Mouse (Mus musculus) midbrain, embryonic 10.5 days (tissue): ENCODE measurements at regions not wholly inside any gene's neighbourhood (a gene's known extent, or its start where the extent isn't known, plus 50 kb on each side); places are given as distances from the start of the nearest gene placed in this dataset.

Experiments
- DNase-seq: peaks from one replicate; pipeline ENCODE4 v3.0.0-alpha.2; 2017; ENCODE audit warnings: low spot score
- H3K27ac ChIP-seq: fragments of 300-500 bp; sonication (generic); replicated peaks from 2 replicates; pipeline ENCODE4 v1.5.1; 2016; ENCODE audit warnings: mild to moderate bottlenecking
- H3K27me3 ChIP-seq: fragments of 300-500 bp; sonication (generic); 2 replicates; pipeline ENCODE4 v1.6.1; 2016; ENCODE audit warnings: low read depth, mild to moderate bottlenecking; ENCODE audit not compliant: poor library complexity, severe bottlenecking
- H3K36me3 ChIP-seq: fragments of 300-500 bp; sonication (generic); 2 replicates; pipeline ENCODE4 v1.6.1; 2016; ENCODE audit warnings: mild to moderate bottlenecking, moderate library complexity
- H3K4me1 ChIP-seq: fragments of 300-500 bp; sonication (generic); 2 replicates; pipeline ENCODE4 v1.6.1; 2016
- H3K4me3 ChIP-seq: fragments of 300-500 bp; sonication (generic); 2 replicates; pipeline ENCODE4 v1.5.1; 2016; ENCODE audit warnings: mild to moderate bottlenecking, moderate library complexity
- H3K9me3 ChIP-seq: fragments of 300-500 bp; sonication (generic); replicated peaks from 2 replicates; pipeline ENCODE4 v1.6.1; 2016; ENCODE audit warnings: mild to moderate bottlenecking
- WGBS: fragments of 180-500 bp; shearing (Covaris S2); methylation state at CpG from one replicate; pipeline ENCODE4 v1.1.7; 2016; 5-methylcytosine and 5-hydroxymethylcytosine counted together

DNA sequence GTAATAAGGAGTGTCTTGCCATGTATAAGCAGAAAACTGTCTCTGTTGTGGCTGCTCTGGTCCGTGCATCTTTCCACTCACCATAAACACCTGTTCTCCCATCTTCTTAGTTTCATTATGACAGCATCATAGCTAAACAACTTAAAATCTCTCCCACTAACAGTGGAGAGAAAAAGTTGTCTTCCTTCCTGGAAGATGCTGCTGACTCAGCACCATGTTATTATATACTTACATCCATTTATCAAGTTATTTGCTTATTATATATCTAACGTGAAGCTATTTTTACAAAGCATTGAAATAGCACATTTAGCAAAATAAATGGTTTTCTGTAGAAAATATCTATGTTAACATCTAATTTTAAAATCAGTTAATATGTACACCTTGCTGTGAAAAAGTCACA, 180.3 kb upstream of the Hs3st1 start:
- H3K4me1 ChIP-seq, result no peaks in the 10 kb centered on the region
- H3K36me3 ChIP-seq, result no peaks in the 10 kb centered on the region
- no peak for DNase-seq
- no peak overlapping the region for H3K27ac ChIP-seq
- H3K9me3 ChIP-seq, result no peaks in the 10 kb centered on the region
- no peaks in the 10 kb centered on the region for H3K27me3 ChIP-seq
- no peak overlapping the region for H3K4me3 ChIP-seq
- whole genome bisulfite sequencing, result 89% methylated on average over 2 of the region's 2 CpGs

DNA sequence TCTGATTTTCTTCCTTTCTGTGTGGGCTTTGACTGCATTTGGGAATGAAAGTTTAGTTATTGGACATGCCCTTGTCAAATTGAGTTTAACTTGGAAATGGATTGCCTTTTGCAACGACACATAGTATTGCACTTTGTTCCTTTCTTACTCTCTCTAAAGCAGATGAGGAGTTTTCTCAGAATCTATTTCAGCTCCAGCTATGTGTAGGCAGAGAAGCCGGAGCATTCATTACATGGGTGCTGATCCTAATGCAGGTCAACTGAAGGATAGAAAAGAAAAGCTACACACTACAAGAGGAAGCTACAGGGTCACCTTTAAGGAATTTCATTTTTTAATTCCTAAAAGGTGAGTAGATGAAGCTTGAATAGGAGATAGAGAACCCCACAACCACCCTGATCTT, 176.6 kb upstream of the Hs3st1 start:
- no peaks in the 10 kb centered on the region for H3K36me3 ChIP-seq
- no peaks in the 10 kb centered on the region for H3K27me3 ChIP-seq
- no peaks in the 10 kb centered on the region for H3K4me1 ChIP-seq
- no peaks in the 10 kb centered on the region for H3K9me3 ChIP-seq
- no peak overlapping the region for H3K4me3 ChIP-seq
- 92% methylated on average over 2 of the region's 2 CpGs for WGBS
- DNase-seq, result no peak
- H3K27ac ChIP-seq, result no peak overlapping the region

DNA sequence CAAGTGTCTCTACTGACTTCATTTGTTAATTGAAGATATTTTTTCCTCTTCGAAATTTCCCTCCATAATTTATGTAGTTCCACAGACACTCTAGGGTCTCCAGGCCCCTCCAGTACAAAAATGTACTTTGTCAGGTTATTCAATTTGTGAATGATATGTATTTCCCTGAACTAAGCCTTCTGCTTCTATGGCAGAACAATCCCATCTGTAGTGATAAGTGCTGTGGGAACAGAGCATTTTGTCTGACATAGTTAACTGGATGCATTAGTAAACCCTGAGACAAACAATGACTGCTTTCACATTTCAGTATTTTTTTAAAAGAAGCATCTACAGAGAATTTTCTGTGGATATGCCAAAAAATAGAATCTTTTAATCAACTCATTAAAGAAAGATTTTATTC, 154.1 kb upstream of the Hs3st1 start:
- no peak overlapping the region for H3K27ac ChIP-seq
- no peaks in the 10 kb centered on the region for H3K27me3 ChIP-seq
- no peaks in the 10 kb centered on the region for H3K36me3 ChIP-seq
- no peaks in the 10 kb centered on the region for H3K9me3 ChIP-seq
- no peaks in the 10 kb centered on the region for H3K4me1 ChIP-seq
- WGBS, result 90% methylated on average over 1 of the region's 1 CpGs
- DNase-seq, result no peak
- no peak overlapping the region for H3K4me3 ChIP-seq

DNA sequence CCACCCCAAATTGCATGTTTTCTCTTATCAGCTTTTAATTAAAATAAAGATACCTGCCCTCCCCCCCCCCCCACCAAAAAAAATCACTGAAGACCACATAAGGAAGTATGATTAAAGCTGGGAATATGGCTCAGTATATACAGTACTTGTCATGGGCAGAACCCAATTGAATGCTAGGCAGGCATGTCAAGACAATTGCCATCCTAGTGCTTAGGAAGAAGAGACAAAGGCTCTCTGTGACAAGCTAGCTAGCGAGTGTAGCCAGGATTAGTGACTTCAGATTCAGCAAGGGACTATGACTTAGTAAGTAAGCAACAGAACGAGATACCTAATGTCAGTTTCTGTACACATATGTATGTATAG, 116.4 kb upstream of the Hs3st1 start:
- H3K4me3 ChIP-seq, result no peak overlapping the region
- H3K36me3 ChIP-seq, result no peaks in the 10 kb centered on the region
- H3K27ac ChIP-seq, result no peak overlapping the region
- H3K4me1 ChIP-seq, result peaks cover 12% of the 10 kb centered on the region
- no peak for DNase-seq
- H3K27me3 ChIP-seq, result no peaks in the 10 kb centered on the region
- no peaks in the 10 kb centered on the region for H3K9me3 ChIP-seq
- WGBS, result 59% methylated on average over 2 of the region's 2 CpGs

DNA sequence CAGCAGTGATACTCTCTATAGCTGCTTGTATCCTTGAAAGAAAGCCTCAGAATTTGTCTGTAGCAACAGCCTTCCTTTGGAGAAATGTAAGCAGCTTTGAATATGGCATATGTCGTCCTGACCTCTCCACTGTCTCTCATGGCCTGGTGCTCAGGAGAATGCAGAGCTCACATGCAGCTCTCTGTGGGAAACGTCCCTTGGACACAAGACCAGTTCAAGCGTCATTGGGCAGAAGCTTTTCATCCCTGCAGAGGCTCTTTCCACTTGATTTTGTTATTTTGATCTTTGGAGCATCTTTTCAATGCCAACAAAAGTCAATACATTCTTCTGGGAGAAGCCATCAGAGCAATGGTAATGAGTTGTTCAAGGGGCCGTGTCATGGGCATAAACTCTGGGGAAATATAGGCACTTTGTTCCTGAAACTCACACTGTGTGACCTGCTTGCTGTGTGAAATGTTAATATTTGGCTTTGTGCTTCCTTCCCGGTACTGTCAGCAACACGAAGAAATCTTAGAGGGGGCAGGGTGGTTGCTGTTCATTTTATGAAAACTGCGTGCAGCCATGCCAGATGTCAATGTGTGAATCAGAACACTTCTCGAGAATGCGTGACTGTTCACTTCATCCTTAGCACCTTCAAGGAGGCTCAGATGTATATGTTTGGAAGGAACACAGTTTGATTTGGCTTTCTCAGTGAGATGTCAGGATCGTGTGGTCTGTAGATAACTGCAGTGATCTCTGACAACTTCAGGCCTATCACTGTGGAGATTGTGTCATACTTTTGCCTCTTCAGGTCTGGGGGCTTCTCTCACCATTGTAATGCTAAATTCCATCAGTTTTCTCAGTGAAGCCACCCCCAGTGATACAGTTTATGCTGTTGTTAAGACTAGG, 115.8 kb upstream of the Hs3st1 start:
- no peaks in the 10 kb centered on the region for H3K9me3 ChIP-seq
- H3K4me3 ChIP-seq, result no peak overlapping the region
- H3K27ac ChIP-seq, result 0 out of 2 replicates have a peak overlapping the region, but pooled peaks have one; percentile 38
- H3K27me3 ChIP-seq, result no peaks in the 10 kb centered on the region
- H3K4me1 ChIP-seq, result peaks cover 12% of the 10 kb centered on the region
- H3K36me3 ChIP-seq, result no peaks in the 10 kb centered on the region
- peak; percentile 17 for DNase-seq
- 54% methylated on average over 10 of the region's 10 CpGs for WGBS

DNA sequence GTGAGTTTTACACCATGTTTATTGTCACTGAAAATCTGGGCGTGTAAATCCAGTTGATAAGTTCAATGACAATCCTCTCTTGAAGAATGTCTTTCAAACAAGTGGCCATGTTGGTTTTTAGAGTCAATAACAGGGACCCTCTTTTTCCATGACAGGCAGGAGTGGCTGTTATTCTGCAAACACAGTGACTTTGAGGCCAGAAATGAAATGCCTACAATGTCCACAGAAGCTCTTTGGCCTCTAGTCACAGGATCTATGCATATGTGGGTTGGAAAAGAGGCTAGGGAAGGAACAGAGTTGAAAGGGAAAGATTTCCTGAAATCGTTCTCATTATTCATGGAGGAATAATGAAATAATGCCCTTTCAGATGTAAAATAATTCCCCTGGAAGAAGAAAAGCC, 101.9 kb upstream of the Hs3st1 start:
- peaks cover 11% of the 10 kb centered on the region for H3K4me1 ChIP-seq
- no peaks in the 10 kb centered on the region for H3K36me3 ChIP-seq
- no peak for DNase-seq
- H3K4me3 ChIP-seq, result no peak overlapping the region
- H3K27me3 ChIP-seq, result no peaks in the 10 kb centered on the region
- 0 out of 2 replicates have a peak overlapping the region, but pooled peaks have one; percentile 33 for H3K27ac ChIP-seq
- H3K9me3 ChIP-seq, result no peaks in the 10 kb centered on the region
- 73% methylated on average over 2 of the region's 2 CpGs for WGBS

DNA sequence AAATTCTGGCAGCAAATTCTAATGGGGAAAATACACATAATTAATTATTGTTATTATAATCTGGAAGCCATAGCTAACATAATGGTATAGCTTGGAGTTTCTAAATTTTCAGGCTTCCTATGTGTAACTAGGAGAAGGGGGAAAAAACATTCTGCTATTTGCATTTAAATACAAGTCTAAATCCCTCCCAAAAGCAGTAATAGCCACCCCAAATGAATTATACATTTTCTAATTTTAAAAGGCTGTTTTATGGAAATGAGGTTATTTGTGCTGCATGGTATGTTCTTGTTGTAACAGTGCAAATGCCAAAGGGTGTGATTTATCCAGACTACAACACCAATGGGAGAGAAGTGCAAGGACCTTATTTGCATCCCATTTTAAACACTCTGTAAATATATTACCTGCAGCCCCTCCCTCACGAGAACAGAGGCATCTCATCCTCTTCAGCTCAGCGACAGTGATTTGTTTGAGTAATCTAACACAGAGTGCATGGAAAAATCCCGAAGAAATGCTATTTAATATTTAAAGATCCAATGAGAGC, 101.4 kb upstream of the Hs3st1 start:
- Histone ChIP-seq H3K4me1 (peaks cover 11% of the 10 kb centered on the region), H3K27ac (0 out of 2 replicates have a peak overlapping the region, but pooled peaks have one; percentile 33), H3K9me3 (no peaks in the 10 kb centered on the region), H3K36me3 (no peaks in the 10 kb centered on the region), H3K27me3 (no peaks in the 10 kb centered on the region), H3K4me3 (no peak overlapping the region)
- DNase-seq, result no peak
- 81% methylated on average over 3 of the region's 3 CpGs for WGBS

DNA sequence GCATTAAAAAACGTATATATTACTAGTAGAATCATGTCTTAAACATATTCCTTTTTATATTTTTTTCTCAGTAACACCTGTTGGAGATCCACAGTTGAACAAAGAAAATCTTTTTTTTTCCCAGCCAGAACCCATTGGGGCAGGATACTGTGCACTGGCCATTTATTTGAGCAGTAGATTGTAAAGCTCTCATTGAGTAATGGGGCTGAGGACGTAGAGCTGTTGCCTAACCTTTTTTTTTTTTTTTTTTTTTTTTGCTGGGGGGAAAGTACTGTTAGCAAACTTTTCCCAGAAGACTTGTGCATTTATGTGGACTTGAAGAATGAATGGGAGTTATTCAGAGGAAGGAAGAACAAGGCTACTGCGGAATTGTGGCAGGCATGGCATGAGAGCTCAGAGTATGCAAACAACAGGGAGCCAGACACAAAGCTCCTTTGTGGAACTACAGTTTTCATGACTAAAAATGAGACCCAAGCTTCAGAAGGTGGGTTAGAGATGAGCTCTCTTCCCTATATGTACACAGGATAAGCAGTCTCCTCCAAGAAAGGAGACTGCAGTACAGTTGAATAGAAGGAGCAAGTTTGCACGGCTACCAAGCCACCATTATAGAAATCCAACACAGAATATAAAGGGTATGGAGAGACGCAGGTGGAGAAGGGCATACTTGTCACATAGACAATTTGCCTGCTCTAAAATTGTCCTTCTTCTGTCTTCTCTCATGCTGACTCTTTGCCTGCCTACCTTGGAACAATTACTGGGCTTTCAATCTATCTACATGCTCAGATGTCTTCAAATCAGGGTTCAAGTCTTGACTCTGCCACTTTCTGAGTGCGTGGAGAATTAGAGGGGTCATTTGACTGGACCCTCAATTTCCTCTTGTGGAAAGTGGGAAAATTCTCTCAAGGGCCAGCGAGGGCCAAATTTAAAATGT, 100.7 kb upstream of the Hs3st1 start:
- no peak overlapping the region for H3K4me3 ChIP-seq
- no peaks in the 10 kb centered on the region for H3K27me3 ChIP-seq
- 83% methylated on average over 7 of the region's 7 CpGs for WGBS
- no peaks in the 10 kb centered on the region for H3K36me3 ChIP-seq
- peak overlapping the region; percentile 19; the same call in 1 of the 2 replicates for H3K27ac ChIP-seq
- peaks cover 11% of the 10 kb centered on the region for H3K4me1 ChIP-seq
- H3K9me3 ChIP-seq, result no peaks in the 10 kb centered on the region
- DNase-seq, result no peak

DNA sequence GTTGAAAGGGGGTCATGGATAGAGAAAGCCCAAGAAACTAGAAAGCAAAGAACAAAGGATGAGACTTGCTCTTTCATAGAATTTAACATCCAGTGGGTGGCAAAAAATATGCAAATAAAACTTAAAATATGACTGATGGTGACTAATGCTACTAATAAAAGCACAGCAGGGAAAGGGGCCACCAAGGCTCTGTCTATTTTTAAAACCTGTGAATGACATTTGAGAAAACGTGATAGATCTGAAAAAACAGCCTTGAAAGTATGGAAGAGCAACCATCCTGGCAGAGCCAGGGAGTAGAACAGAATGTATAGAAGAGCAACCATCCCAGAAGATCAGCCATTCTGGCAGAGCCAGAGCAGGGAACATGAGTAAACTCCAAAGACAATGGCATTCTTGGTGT, 91.9 kb upstream of the Hs3st1 start:
- Histone ChIP-seq H3K4me3 (no peak overlapping the region), H3K27ac (no peak overlapping the region), H3K4me1 (no peaks in the 10 kb centered on the region), H3K36me3 (no peaks in the 10 kb centered on the region), H3K9me3 (no peaks in the 10 kb centered on the region), H3K27me3 (no peaks in the 10 kb centered on the region)
- DNase-seq, result no peak
- WGBS, result 55% methylated on average over 1 of the region's 1 CpGs

DNA sequence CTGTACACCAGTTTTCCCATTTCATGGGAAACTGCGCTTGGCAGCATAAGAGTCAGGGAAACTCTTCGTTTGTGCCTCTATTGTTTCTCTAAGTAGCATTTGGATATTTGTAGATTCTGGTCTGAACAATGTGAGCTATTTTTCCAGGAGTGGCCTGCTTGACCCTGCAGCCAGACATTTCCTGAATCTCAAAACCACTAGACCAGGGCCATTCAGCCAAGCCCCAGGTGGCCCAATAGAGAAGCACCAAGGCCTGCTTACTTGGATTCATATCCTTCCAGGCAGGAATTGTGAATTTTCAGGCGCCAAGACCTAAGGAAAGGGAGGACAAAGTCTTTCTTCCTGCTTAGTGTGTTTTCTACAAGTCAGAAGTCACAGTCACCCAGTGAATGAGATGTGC, 85.9 kb upstream of the Hs3st1 start:
- Histone ChIP-seq H3K4me1 (no peaks in the 10 kb centered on the region), H3K27ac (no peak overlapping the region), H3K4me3 (no peak overlapping the region), H3K27me3 (no peaks in the 10 kb centered on the region), H3K36me3 (no peaks in the 10 kb centered on the region), H3K9me3 (no peaks in the 10 kb centered on the region)
- DNase-seq, result no peak
- 67% methylated on average over 3 of the region's 3 CpGs for WGBS

DNA sequence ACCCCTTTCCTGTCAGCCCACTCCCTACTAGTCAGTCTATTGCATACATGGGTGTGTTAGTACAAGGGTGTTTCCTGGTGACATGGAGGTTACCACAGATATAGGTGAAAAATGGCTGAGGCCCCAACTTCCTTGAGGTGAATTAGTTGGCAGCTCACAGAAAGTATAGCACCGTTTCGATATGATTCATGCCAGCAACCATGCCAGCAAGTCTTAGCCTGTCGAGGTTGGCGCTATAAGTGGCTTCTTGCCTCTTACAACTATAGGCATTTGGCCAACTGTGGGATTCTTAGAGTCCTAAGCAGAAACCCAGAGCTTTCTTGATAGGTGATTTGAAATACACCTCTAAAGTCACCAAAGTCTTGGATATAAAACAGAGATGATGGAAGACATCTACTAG, 85.3 kb upstream of the Hs3st1 start:
- H3K4me3 ChIP-seq, result no peak overlapping the region
- 89% methylated on average over 4 of the region's 4 CpGs for WGBS
- no peaks in the 10 kb centered on the region for H3K27me3 ChIP-seq
- no peak overlapping the region for H3K27ac ChIP-seq
- no peaks in the 10 kb centered on the region for H3K4me1 ChIP-seq
- no peaks in the 10 kb centered on the region for H3K36me3 ChIP-seq
- H3K9me3 ChIP-seq, result no peaks in the 10 kb centered on the region
- DNase-seq, result no peak

DNA sequence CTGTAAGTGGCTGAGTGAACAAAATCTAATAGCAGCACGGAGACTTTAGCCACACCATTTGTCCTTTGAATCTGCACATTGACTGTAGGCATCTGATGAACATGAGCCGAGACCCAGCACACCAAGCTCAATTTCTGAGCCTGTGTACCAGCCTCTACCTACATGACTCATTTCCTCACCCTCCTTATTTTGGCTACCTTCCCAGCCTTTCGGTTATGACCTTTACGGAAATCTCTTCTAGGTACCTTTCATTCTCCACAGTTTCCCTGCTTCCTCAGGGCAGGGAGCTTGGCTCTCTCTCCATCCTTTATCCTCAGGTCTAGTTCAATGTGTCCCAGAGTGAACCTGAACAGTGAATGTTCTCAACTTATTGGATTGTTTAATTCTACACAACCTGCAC, 77.3 kb upstream of the Hs3st1 start:
- Histone ChIP-seq H3K27ac (no peak overlapping the region), H3K27me3 (no peaks in the 10 kb centered on the region), H3K4me3 (no peak overlapping the region), H3K4me1 (no peaks in the 10 kb centered on the region), H3K9me3 (no peaks in the 10 kb centered on the region), H3K36me3 (no peaks in the 10 kb centered on the region)
- no peak for DNase-seq
- 94% methylated on average over 4 of the region's 4 CpGs for WGBS

DNA sequence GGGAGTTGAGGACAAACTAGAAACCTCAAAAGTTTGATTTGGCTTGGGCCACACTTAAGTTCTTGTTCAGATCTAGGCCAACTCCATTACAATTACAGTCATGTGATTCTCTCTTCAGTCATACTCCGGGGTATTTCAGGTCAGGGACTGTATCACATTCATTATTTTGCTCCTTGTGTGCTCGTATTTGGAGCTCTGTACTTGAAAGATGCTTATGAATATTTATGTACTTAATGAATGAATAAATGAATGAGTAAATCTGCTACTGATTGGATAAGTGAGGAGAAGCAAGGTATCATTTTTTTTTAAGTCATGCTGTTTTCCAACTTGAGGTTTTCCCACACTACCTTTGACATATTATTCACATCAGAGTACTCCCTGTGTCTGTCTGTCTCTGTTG, 69.4 kb upstream of the Hs3st1 start:
- Histone ChIP-seq H3K27ac (no peak overlapping the region), H3K27me3 (no peaks in the 10 kb centered on the region), H3K4me3 (no peak overlapping the region), H3K9me3 (no peaks in the 10 kb centered on the region), H3K36me3 (no peaks in the 10 kb centered on the region), H3K4me1 (no peaks in the 10 kb centered on the region)
- 83% methylated on average over 2 of the region's 2 CpGs for WGBS
- DNase-seq, result no peak
